Mouse (Mus musculus) liver, adult 2 months (tissue): ENCODE measurements at regions not wholly inside any gene's neighbourhood (a gene's known extent, or its start where the extent isn't known, plus 50 kb on each side); places are given as distances from the start of the nearest gene placed in this dataset.

Source experiments
- CTCF ChIP-seq: fragments of 200-500 bp; IDR thresholded peaks from 2 replicates; pipeline ENCODE4 v1.5.1; 2011; ENCODE audit warnings: low read depth, low read length, control low read depth
- POLR2A ChIP-seq: fragments of 200-500 bp; IDR thresholded peaks from 2 replicates; pipeline ENCODE4 v1.6.1; 2011; ENCODE audit warnings: low read length, control low read depth; ENCODE audit not compliant: insufficient read depth; ENCODE audit errors: extremely low read depth

DNA sequence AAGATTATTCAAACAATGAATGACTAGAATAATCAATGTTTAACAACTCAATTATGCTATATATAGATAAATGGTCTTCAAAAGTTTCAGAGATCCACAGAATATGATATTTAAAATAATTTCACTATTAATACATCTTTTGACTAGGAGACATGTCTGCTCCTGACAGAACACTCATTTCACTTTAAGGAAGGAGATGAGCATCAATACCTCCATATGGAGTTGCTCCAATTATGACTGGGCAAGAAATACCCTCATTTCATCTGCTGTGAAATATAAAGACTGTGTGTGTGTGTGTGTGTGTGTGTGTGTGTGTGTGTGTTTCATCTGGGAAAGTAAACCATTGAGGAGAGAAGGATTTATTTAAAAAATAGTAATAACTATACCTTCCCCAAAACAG is 156.2 kb upstream of the Wdr3 start:
- no peak for TF ChIP-seq POLR2A
- no peak for TF ChIP-seq CTCF
